Mouse (Mus musculus): Measurements from ENCODE around the gene Stac2. TPM values are rescaled to one million over a fixed set of nuclear protein-coding genes. Genes with fewer than 3 reads are reported as not detected.

Gene Stac2
- polyA plus RNA-seq, 1 experiment: 34.6 TPM

DNA sequence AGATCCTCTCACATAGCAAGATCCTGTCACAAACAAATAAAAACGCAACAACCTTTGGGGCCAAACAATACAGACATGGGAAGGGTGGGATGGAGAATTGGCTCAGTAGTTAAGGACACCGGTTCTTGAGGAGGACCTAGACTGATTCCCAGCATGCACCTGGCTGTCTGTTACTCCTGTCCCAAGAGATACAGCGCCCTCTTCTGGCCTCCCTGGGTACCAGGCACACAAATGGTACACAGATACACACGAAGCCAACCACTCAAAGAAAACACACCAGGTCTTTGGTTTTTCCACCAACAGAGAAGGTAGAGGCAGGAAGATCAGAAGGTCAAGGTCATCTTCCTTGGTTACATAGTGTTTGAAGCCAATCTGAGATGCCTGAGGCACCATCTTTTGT, 7.7 kb downstream of the Stac2 start:
- no peak overlapping the region for H3ac ChIP-seq (ENCODE audit: control insufficient read depth, insufficient read length, low read depth)
- H3K79me3 ChIP-seq (ENCODE audit: low read depth): peaks cover 60% of the 10 kb centered on the region
- H3K79me2 ChIP-seq (ENCODE audit: control insufficient read depth, insufficient read depth): peaks cover 89% of the 10 kb centered on the region
- TF ChIP-seq USF1 (IDR thresholded peaks at IDR 0.05; ENCODE audit: low read depth) (no peak), MYOD1 (IDR thresholded peaks at IDR 0.05; ENCODE audit: control insufficient read depth, insufficient read length, low read depth) (no peak), CEBPB (IDR thresholded peaks at IDR 0.05; ENCODE audit: low read depth) (no peak), FOSL1 (IDR thresholded peaks at IDR 0.05; ENCODE audit: insufficient read depth, low read length, poor library complexity, severe bottlenecking) (no peak), MAX (IDR thresholded peaks at IDR 0.05) (no peak), MYOG (IDR thresholded peaks at IDR 0.05; ENCODE audit: control insufficient read depth, extremely low read depth, insufficient read length) (no peak), CTCF (IDR thresholded peaks at IDR 0.05; ENCODE audit: control insufficient read depth, insufficient read depth, insufficient read length) (no peak)
- H3K4me3 ChIP-seq (ENCODE audit: insufficient read depth, poor library complexity, severe bottlenecking): no peak overlapping the region
- no peaks in the 10 kb centered on the region for H3K27me3 ChIP-seq (ENCODE audit: control insufficient read depth, insufficient read depth, insufficient read length)
- H3K36me3 ChIP-seq (ENCODE audit: control insufficient read depth, insufficient read depth): peaks cover 63% of the 10 kb centered on the region

DNA sequence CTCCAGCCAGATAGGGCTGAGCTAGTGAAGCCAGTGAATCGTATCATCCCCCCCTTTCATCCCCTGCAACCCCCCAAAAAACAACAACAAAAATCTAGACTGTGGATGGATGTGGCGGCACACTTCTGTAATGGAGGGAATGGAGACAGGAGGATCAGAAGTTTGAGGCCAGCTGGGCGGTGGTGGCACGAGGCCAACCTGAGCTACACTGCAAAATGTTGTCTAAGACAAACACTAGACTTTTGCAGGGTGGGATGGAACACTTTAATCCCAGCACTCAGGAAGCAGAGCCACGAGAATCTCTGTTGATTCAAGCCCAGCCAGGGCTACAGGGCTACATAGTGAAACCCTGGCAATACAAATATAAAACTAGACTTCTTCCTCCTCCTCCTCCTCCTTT, 9.2 kb downstream of the Stac2 start:
- TF ChIP-seq CEBPB (IDR thresholded peaks at IDR 0.05; ENCODE audit: low read depth): no peak
- no peak for TF ChIP-seq MYOG (IDR thresholded peaks at IDR 0.05; ENCODE audit: control insufficient read depth, extremely low read depth, insufficient read length)
- TF ChIP-seq CTCF (IDR thresholded peaks at IDR 0.05; ENCODE audit: control insufficient read depth, insufficient read depth, insufficient read length): no peak
- TF ChIP-seq USF1 (IDR thresholded peaks at IDR 0.05; ENCODE audit: low read depth): no peak
- Histone ChIP-seq H3K27me3 (ENCODE audit: control insufficient read depth, insufficient read depth, insufficient read length) (no peaks in the 10 kb centered on the region), H3K79me3 (ENCODE audit: low read depth) (peaks cover 48% of the 10 kb centered on the region), H3K36me3 (ENCODE audit: control insufficient read depth, insufficient read depth) (peaks cover 67% of the 10 kb centered on the region), H3ac (ENCODE audit: control insufficient read depth, insufficient read length, low read depth) (no peak overlapping the region), H3K79me2 (ENCODE audit: control insufficient read depth, insufficient read depth) (peaks cover 74% of the 10 kb centered on the region), H3K4me3 (ENCODE audit: insufficient read depth, poor library complexity, severe bottlenecking) (no peak overlapping the region)

GRCm38 (mm10) chr11:98042741-98043140, 10.5 kb downstream of the Stac2 start:
- H3K4me3 ChIP-seq (ENCODE audit: insufficient read depth, poor library complexity, severe bottlenecking): no peak overlapping the region
- H3K79me3 ChIP-seq (ENCODE audit: low read depth): peaks cover 34% of the 10 kb centered on the region
- peaks cover 68% of the 10 kb centered on the region for H3K36me3 ChIP-seq (ENCODE audit: control insufficient read depth, insufficient read depth)
- TF ChIP-seq USF1 (IDR thresholded peaks at IDR 0.05; ENCODE audit: low read depth): no peak
- TF ChIP-seq CEBPB (IDR thresholded peaks at IDR 0.05; ENCODE audit: low read depth): no peak
- TF ChIP-seq FOSL1 (IDR thresholded peaks at IDR 0.05; ENCODE audit: insufficient read depth, low read length, poor library complexity, severe bottlenecking): no peak
- no peak for TF ChIP-seq MYOD1 (IDR thresholded peaks at IDR 0.05; ENCODE audit: control insufficient read depth, insufficient read length, low read depth)
- TF ChIP-seq MAX (IDR thresholded peaks at IDR 0.05): no peak
- no peak for TF ChIP-seq MYOG (IDR thresholded peaks at IDR 0.05; ENCODE audit: control insufficient read depth, extremely low read depth, insufficient read length)
- TF ChIP-seq CTCF (IDR thresholded peaks at IDR 0.05; ENCODE audit: control insufficient read depth, insufficient read depth, insufficient read length): no peak
- H3K27me3 ChIP-seq (ENCODE audit: control insufficient read depth, insufficient read depth, insufficient read length): no peaks in the 10 kb centered on the region
- peak overlapping the region; percentile 9 for H3ac ChIP-seq (ENCODE audit: control insufficient read depth, insufficient read length, low read depth)
- H3K79me2 ChIP-seq (ENCODE audit: control insufficient read depth, insufficient read depth): peaks cover 60% of the 10 kb centered on the region

- H3ac ChIP-seq (ENCODE audit: control insufficient read depth, insufficient read length, low read depth): no peak overlapping the region
- H3K79me3 ChIP-seq (ENCODE audit: low read depth): peaks cover 19% of the 10 kb centered on the region
- H3K79me2 ChIP-seq (ENCODE audit: control insufficient read depth, insufficient read depth): peaks cover 43% of the 10 kb centered on the region
- no peak for TF ChIP-seq MAX (IDR thresholded peaks at IDR 0.05)
- no peak for TF ChIP-seq FOSL1 (IDR thresholded peaks at IDR 0.05; ENCODE audit: insufficient read depth, low read length, poor library complexity, severe bottlenecking)
- TF ChIP-seq CTCF (IDR thresholded peaks at IDR 0.05; ENCODE audit: control insufficient read depth, insufficient read depth, insufficient read length): no peak
- TF ChIP-seq MYOD1 (IDR thresholded peaks at IDR 0.05; ENCODE audit: control insufficient read depth, insufficient read length, low read depth): no peak
- no peak for TF ChIP-seq MYOG (IDR thresholded peaks at IDR 0.05; ENCODE audit: control insufficient read depth, extremely low read depth, insufficient read length)
- TF ChIP-seq USF1 (IDR thresholded peaks at IDR 0.05; ENCODE audit: low read depth): no peak
- TF ChIP-seq CEBPB (IDR thresholded peaks at IDR 0.05; ENCODE audit: low read depth): no peak
- no peak overlapping the region for H3K4me3 ChIP-seq (ENCODE audit: insufficient read depth, poor library complexity, severe bottlenecking)
- H3K27me3 ChIP-seq (ENCODE audit: control insufficient read depth, insufficient read depth, insufficient read length): no peaks in the 10 kb centered on the region
- peaks cover 70% of the 10 kb centered on the region for H3K36me3 ChIP-seq (ENCODE audit: control insufficient read depth, insufficient read depth)
These were observed 12.3 kb downstream of the Stac2 start for GRCm38 (mm10) chr11:98040975-98041374.

DNA sequence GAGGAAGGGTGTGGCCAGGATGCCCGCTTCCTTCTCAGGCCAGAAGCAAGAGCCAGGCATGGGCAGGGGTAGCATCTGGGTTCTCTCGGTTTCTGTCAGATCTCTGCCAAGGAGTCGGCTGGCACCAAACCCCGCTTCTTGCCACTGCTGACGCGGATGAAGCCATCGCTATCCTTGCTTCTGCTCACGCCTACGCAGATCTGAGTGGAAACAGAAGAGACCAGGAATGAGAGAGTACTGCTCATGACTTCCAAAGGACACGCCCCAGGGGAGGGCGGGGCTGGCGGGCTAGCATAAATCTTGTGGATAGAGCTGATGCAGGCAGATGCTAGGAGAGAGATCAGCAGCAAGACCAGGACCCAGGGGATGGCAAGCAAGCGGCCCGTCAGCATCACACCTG, 15.4 kb downstream of the Stac2 start:
- TF ChIP-seq MYOG (IDR thresholded peaks at IDR 0.05; ENCODE audit: control insufficient read depth, extremely low read depth, insufficient read length) (no peak), FOSL1 (IDR thresholded peaks at IDR 0.05; ENCODE audit: insufficient read depth, low read length, poor library complexity, severe bottlenecking) (no peak), MAX (IDR thresholded peaks at IDR 0.05) (no peak), CTCF (IDR thresholded peaks at IDR 0.05; ENCODE audit: control insufficient read depth, insufficient read depth, insufficient read length) (no peak), USF1 (IDR thresholded peaks at IDR 0.05; ENCODE audit: low read depth) (no peak), MYOD1 (IDR thresholded peaks at IDR 0.05; ENCODE audit: control insufficient read depth, insufficient read length, low read depth) (no peak), CEBPB (IDR thresholded peaks at IDR 0.05; ENCODE audit: low read depth) (no peak)
- Histone ChIP-seq H3K36me3 (ENCODE audit: control insufficient read depth, insufficient read depth) (peaks cover 68% of the 10 kb centered on the region), H3ac (ENCODE audit: control insufficient read depth, insufficient read length, low read depth) (no peak overlapping the region), H3K79me3 (ENCODE audit: low read depth) (no peaks in the 10 kb centered on the region), H3K27me3 (ENCODE audit: control insufficient read depth, insufficient read depth, insufficient read length) (no peaks in the 10 kb centered on the region), H3K4me3 (ENCODE audit: insufficient read depth, poor library complexity, severe bottlenecking) (no peak overlapping the region), H3K79me2 (ENCODE audit: control insufficient read depth, insufficient read depth) (peaks cover 12% of the 10 kb centered on the region)

GRCm38 (mm10) chr11:98035977-98036377, 17.3 kb downstream of the Stac2 start:
- TF ChIP-seq MYOG (IDR thresholded peaks at IDR 0.05; ENCODE audit: control insufficient read depth, extremely low read depth, insufficient read length) (no peak), CTCF (IDR thresholded peaks at IDR 0.05; ENCODE audit: control insufficient read depth, insufficient read depth, insufficient read length) (no peak), MYOD1 (IDR thresholded peaks at IDR 0.05; ENCODE audit: control insufficient read depth, insufficient read length, low read depth) (peak; percentile 52), CEBPB (IDR thresholded peaks at IDR 0.05; ENCODE audit: low read depth) (no peak), MAX (IDR thresholded peaks at IDR 0.05) (peak; percentile 55), FOSL1 (IDR thresholded peaks at IDR 0.05; ENCODE audit: insufficient read depth, low read length, poor library complexity, severe bottlenecking) (peak; percentile 36), USF1 (IDR thresholded peaks at IDR 0.05; ENCODE audit: low read depth) (no peak)
- peak overlapping the region; percentile 27 for H3ac ChIP-seq (ENCODE audit: control insufficient read depth, insufficient read length, low read depth)
- peaks cover 54% of the 10 kb centered on the region for H3K36me3 ChIP-seq (ENCODE audit: control insufficient read depth, insufficient read depth)

More at GRCm38 (mm10) chr11:98035977-98036377, 17.3 kb downstream of the Stac2 start:
- no peaks in the 10 kb centered on the region for H3K79me2 ChIP-seq (ENCODE audit: control insufficient read depth, insufficient read depth)
- H3K4me3 ChIP-seq (ENCODE audit: insufficient read depth, poor library complexity, severe bottlenecking): no peak overlapping the region
- H3K79me3 ChIP-seq (ENCODE audit: low read depth): no peaks in the 10 kb centered on the region
- H3K27me3 ChIP-seq (ENCODE audit: control insufficient read depth, insufficient read depth, insufficient read length): no peaks in the 10 kb centered on the region
